Mouse (Mus musculus): Measurements from ENCODE around the gene Ahsa2. TPM values are rescaled to one million over a fixed set of nuclear protein-coding genes. Genes with fewer than 3 reads are reported as not detected.
"Not testable (repeated sequence)": the region's sequence is repeated elsewhere in the genome, so short reads cannot be mapped to it uniquely, and the experiment has no call there.

Gene Ahsa2
- 1.4 and 1.7 TPM in 2 replicates for polyA plus RNA-seq (2012)

- H3K4me1 ChIP-seq (ENCODE audit: control insufficient read depth): peaks cover 43% of the 10 kb centered on the region
- H3K27me3 ChIP-seq (ENCODE audit: control insufficient read depth): no peaks in the 10 kb centered on the region
- no peak for TF ChIP-seq GATA1 (IDR thresholded peaks at IDR 0.05; ENCODE audit: low read length)
- no peak for TF ChIP-seq TAL1 (IDR thresholded peaks at IDR 0.05; ENCODE audit: low read length)
- no peaks in the 10 kb centered on the region for H3K9me3 ChIP-seq (ENCODE audit: control insufficient read depth, low read length)
- peak within 1 kb of the TSS; percentile 89 for H3K4me3 ChIP-seq (replicated peaks)
- H3K36me3 ChIP-seq (ENCODE audit: control insufficient read depth): peaks cover 36% of the 10 kb centered on the region
These were observed at the start of gene Ahsa2 for GRCm38 (mm10) chr11:23497718-23498509. TSS of gene Ahsa2 (minus strand) at chr11:23498030.

- Histone ChIP-seq H3K36me3 (ENCODE audit: control insufficient read depth) (no peaks in the 10 kb centered on the region), H3K4me1 (ENCODE audit: control insufficient read depth) (no peaks in the 10 kb centered on the region), H3K9me3 (ENCODE audit: control insufficient read depth, low read length) (no peaks in the 10 kb centered on the region), H3K27me3 (ENCODE audit: control insufficient read depth) (no peaks in the 10 kb centered on the region), H3K4me3 (replicated peaks) (no peak overlapping the region)
- TF ChIP-seq TAL1 (IDR thresholded peaks at IDR 0.05; ENCODE audit: low read length): no peak
- no peak for TF ChIP-seq GATA1 (IDR thresholded peaks at IDR 0.05; ENCODE audit: low read length)
These were observed 39.6 kb upstream of the Ahsa2 start for GRCm38 (mm10) chr11:23537446-23537845.

- Histone ChIP-seq H3K27me3 (ENCODE audit: control insufficient read depth) (no peaks in the 10 kb centered on the region), H3K36me3 (ENCODE audit: control insufficient read depth) (no peaks in the 10 kb centered on the region), H3K4me1 (ENCODE audit: control insufficient read depth) (no peaks in the 10 kb centered on the region), H3K9me3 (ENCODE audit: control insufficient read depth, low read length) (peaks cover 3% of the 10 kb centered on the region; the same call in 1 of the 2 replicates), H3K4me3 (replicated peaks) (no peak within 1 kb of the TSS)
- no peak for TF ChIP-seq TAL1 (IDR thresholded peaks at IDR 0.05; ENCODE audit: low read length)
- TF ChIP-seq GATA1 (IDR thresholded peaks at IDR 0.05; ENCODE audit: low read length): no peak
These were observed 22.8 kb upstream of the Ahsa2 start, which contains the start of gene 1700093K21Rik for GRCm38 (mm10) chr11:23520473-23521205. TSS of gene 1700093K21Rik (minus strand) at chr11:23521155.

GRCm38 (mm10) chr11:23518981-23519380, 21.2 kb upstream of the Ahsa2 start:
- TF ChIP-seq GATA1 (IDR thresholded peaks at IDR 0.05; ENCODE audit: low read length): no peak
- TF ChIP-seq TAL1 (IDR thresholded peaks at IDR 0.05; ENCODE audit: low read length): no peak
- no peaks in the 10 kb centered on the region for H3K9me3 ChIP-seq (ENCODE audit: control insufficient read depth, low read length)

GRCm38 (mm10) chr11:23515315-23515714, 17.5 kb upstream of the Ahsa2 start:
- Histone ChIP-seq H3K4me1 (ENCODE audit: control insufficient read depth) (peaks cover 8% of the 10 kb centered on the region), H3K27me3 (ENCODE audit: control insufficient read depth) (no peaks in the 10 kb centered on the region), H3K4me3 (replicated peaks) (no peak overlapping the region), H3K36me3 (ENCODE audit: control insufficient read depth) (no peaks in the 10 kb centered on the region), H3K9me3 (ENCODE audit: control insufficient read depth, low read length) (no peaks in the 10 kb centered on the region)
- TF ChIP-seq TAL1 (IDR thresholded peaks at IDR 0.05; ENCODE audit: low read length) (no peak), GATA1 (IDR thresholded peaks at IDR 0.05; ENCODE audit: low read length) (no peak)

More at GRCm38 (mm10) chr11:23518981-23519380, 21.2 kb upstream of the Ahsa2 start:
- no peaks in the 10 kb centered on the region for H3K27me3 ChIP-seq (ENCODE audit: control insufficient read depth)
- H3K4me3 ChIP-seq (replicated peaks): no peak overlapping the region
- H3K4me1 ChIP-seq (ENCODE audit: control insufficient read depth): no peaks in the 10 kb centered on the region
- no peaks in the 10 kb centered on the region for H3K36me3 ChIP-seq (ENCODE audit: control insufficient read depth)

GRCm38 (mm10) chr11:23514785-23515184, 17.0 kb upstream of the Ahsa2 start:
- H3K4me3 ChIP-seq (replicated peaks); H3K27me3 ChIP-seq (ENCODE audit: control insufficient read depth); H3K4me1 ChIP-seq (ENCODE audit: control insufficient read depth); H3K36me3 ChIP-seq (ENCODE audit: control insufficient read depth); H3K9me3 ChIP-seq (ENCODE audit: control insufficient read depth, low read length): not testable (repeated sequence)

- not testable (repeated sequence) for H3K4me3 ChIP-seq (replicated peaks); H3K9me3 ChIP-seq (ENCODE audit: control insufficient read depth, low read length); H3K4me1 ChIP-seq (ENCODE audit: control insufficient read depth); H3K27me3 ChIP-seq (ENCODE audit: control insufficient read depth); H3K36me3 ChIP-seq (ENCODE audit: control insufficient read depth)
These were observed 7.0 kb upstream of the Ahsa2 start for GRCm38 (mm10) chr11:23504801-23505200.

- Histone ChIP-seq H3K27me3 (ENCODE audit: control insufficient read depth) (no peaks in the 10 kb centered on the region), H3K4me3 (replicated peaks) (peak overlapping the region; percentile 89), H3K36me3 (ENCODE audit: control insufficient read depth) (peaks cover 29% of the 10 kb centered on the region), H3K9me3 (ENCODE audit: control insufficient read depth, low read length) (no peaks in the 10 kb centered on the region), H3K4me1 (ENCODE audit: control insufficient read depth) (peaks cover 43% of the 10 kb centered on the region)
- TF ChIP-seq TAL1 (IDR thresholded peaks at IDR 0.05; ENCODE audit: low read length) (no peak), GATA1 (IDR thresholded peaks at IDR 0.05; ENCODE audit: low read length) (no peak)
These were observed 779 bp upstream of the Ahsa2 start for GRCm38 (mm10) chr11:23498609-23499008.

GRCm38 (mm10) chr11:23497335-23497717, 504 bp downstream of the Ahsa2 start:
- peaks cover 42% of the 10 kb centered on the region for H3K36me3 ChIP-seq (ENCODE audit: control insufficient read depth)
- H3K9me3 ChIP-seq (ENCODE audit: control insufficient read depth, low read length): no peaks in the 10 kb centered on the region
- H3K27me3 ChIP-seq (ENCODE audit: control insufficient read depth): no peaks in the 10 kb centered on the region
- TF ChIP-seq GATA1 (IDR thresholded peaks at IDR 0.05; ENCODE audit: low read length) (no peak), TAL1 (IDR thresholded peaks at IDR 0.05; ENCODE audit: low read length) (no peak)
- peaks cover 43% of the 10 kb centered on the region for H3K4me1 ChIP-seq (ENCODE audit: control insufficient read depth)
- peak overlapping the region; percentile 89 for H3K4me3 ChIP-seq (replicated peaks)
